Mouse (Mus musculus) thymus, adult 2 months (tissue): ENCODE results near the gene Hist2h2aa2.

Source experiments
- CTCF ChIP-seq: fragments of 200-500 bp; IDR thresholded peaks from 2 replicates; pipeline ENCODE4 v1.5.1; 2012; ENCODE audit warnings: mild to moderate bottlenecking, control low read depth, low read length, moderate library complexity, borderline replicate concordance; ENCODE audit not compliant: control insufficient read depth, poor library complexity, insufficient read depth; ENCODE audit errors: extremely low read depth
- POLR2A ChIP-seq: fragments of 200-500 bp; IDR thresholded peaks from 2 replicates; pipeline ENCODE4 v1.6.1; 2012; ENCODE audit warnings: mild to moderate bottlenecking, low read length, control low read depth, moderate library complexity; ENCODE audit not compliant: control insufficient read depth, poor library complexity, insufficient read depth; ENCODE audit errors: extremely low read depth

- TF ChIP-seq POLR2A (no peak), CTCF (no peak)
Measured at GRCm38 (mm10) chr3:96257190-96257589, 17.1 kb upstream of the Hist2h2aa2 start.
